Mouse (Mus musculus) G1E (cell line): ENCODE measurements around the gene Obox5. TPM values are rescaled to one million over a fixed set of nuclear protein-coding genes. Genes with fewer than 3 reads are reported as not detected.
"Not testable (repeated sequence)": the region's sequence is repeated elsewhere in the genome, so short reads cannot be mapped to it uniquely, and the experiment has no call there.

Experiments used
- ATAC-seq: 2 replicates; pipeline ENCODE4 v1.8.0; 2016; ENCODE audit warnings: mild to moderate bottlenecking; ENCODE audit not compliant: insufficient number of reproducible peaks, poor library complexity, low FRiP score, severe bottlenecking; ENCODE audit errors: extremely low read depth
- DNase-seq: peaks from one replicate; pipeline ENCODE4 v3.0.0; 2012; ENCODE audit warnings: low spot score
- H3K27me3 ChIP-seq: 2 replicates; pipeline ENCODE4 v1.6.1; 2012; ENCODE audit warnings: mild to moderate bottlenecking, low read length, inconsistent platforms; ENCODE audit not compliant: insufficient read depth
- H3K36me3 ChIP-seq: replicated peaks from 2 replicates; pipeline ENCODE3; 2012; ENCODE audit warnings: mild to moderate bottlenecking, inconsistent platforms
- H3K4me1 ChIP-seq: 2 replicates; pipeline ENCODE4 v1.6.1; 2012; ENCODE audit warnings: low read depth, low read length, inconsistent platforms, mixed read lengths; ENCODE audit not compliant: insufficient read depth
- H3K4me3 ChIP-seq: 2 replicates; pipeline ENCODE4 v1.5.1; 2012; ENCODE audit warnings: low read depth, mild to moderate bottlenecking, inconsistent platforms, low read length, moderate library complexity, mixed read lengths
- H3K9me3 ChIP-seq: replicated peaks from 2 replicates; pipeline ENCODE4 v1.6.1; 2012; ENCODE audit warnings: inconsistent platforms
- polyA plus RNA-seq: library from polyadenylated mRNA; stranded (reverse); fragments of >175 nt; gene quantifications from 2 replicates; pipeline ENCODE4 v1.2.3, GENCODE M21; 2012
- total RNA-seq, 2 experiments: library from RNA; stranded (forward) in 1 of 2; stranded (reverse) in 1 of 2; fragments of 200-1000 nt in 1 of 2; fragments of >200 nt in 1 of 2; fragmentation: Nextera tagmentation in 1 of 2; gene quantifications; 2 replicates each; pipeline ENCODE4 v1.2.3; 2014 to 2017

Obox5 gene
- total RNA-seq (2014; fragmentation: Nextera tagmentation) (not detected in 2 replicates), total RNA-seq (2017) (0.22 and 0.35 TPM in 2 replicates), polyA plus RNA-seq (not detected in 2 replicates)

DNA sequence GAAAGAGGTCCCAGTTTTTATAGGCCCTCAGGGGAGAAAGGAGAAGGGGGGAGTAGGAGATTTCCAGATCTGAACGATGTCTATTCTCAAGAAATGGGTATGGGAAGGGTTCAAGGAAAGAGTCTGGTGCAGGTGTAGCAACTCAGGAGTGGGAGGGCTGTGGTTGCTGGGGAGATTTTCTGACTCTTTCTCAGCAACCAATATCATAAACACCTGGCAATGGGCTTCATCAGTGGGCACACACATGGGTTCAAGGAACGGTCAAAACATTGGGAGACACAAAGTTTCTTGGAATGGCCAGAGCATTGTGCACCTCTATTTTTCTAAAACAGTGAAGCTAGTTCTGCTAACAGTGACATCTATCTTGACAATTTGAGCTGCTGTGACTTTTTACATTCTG, at the start of gene Obox5:
Obox5 (plus strand) TSS at position 301 of the 400 bp plus-strand sequence.
- H3K27me3 ChIP-seq, H3K4me3 ChIP-seq, H3K36me3 ChIP-seq, ATAC-seq, DNase-seq, H3K9me3 ChIP-seq, H3K4me1 ChIP-seq: not testable (repeated sequence)

DNA sequence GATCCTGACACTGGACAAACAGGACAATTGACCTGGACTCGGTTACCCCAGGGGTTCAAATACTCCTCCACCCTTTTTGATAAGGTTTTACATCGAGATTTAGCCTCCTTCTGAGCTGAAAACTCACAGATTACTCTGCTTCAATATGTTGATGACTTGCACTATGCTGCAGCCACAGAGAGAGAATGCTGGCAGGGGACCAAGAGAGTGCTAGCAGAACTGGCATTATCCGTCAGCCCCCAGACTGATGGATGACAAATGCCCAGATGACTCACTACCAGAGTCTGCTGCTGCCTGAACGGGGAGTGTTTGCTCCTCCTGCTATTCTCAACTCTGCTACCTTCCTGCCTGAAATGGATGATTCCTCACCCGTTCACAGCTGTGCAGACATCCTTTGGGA, 635 bp upstream of the Obox5 start:
- H3K9me3 ChIP-seq, H3K4me1 ChIP-seq, ATAC-seq, H3K36me3 ChIP-seq, DNase-seq, H3K27me3 ChIP-seq, H3K4me3 ChIP-seq: not testable (repeated sequence)

Other genes starting within 250 kb of the Obox5 start
- not detected in 2 replicates for gene Obox3, start 110.2 kb upstream of the Obox5 start, total RNA-seq (2014; fragmentation: Nextera tagmentation)
- 0.17 and 0.27 TPM in 2 replicates for gene Obox3, start 110.2 kb upstream of the Obox5 start, total RNA-seq (2017)
- not detected in 2 replicates for gene Obox3, start 110.2 kb upstream of the Obox5 start, polyA plus RNA-seq
- not detected in 2 replicates for gene Obox6, start 89.5 kb downstream of the Obox5 start, total RNA-seq (2014; fragmentation: Nextera tagmentation)
- 0.16 TPM in 1 of 2 replicates, not detected in the other for gene Obox6, start 89.5 kb downstream of the Obox5 start, total RNA-seq (2017)
- gene Obox6, start 89.5 kb downstream of the Obox5 start, polyA plus RNA-seq = not detected in 2 replicates
- gene Crx, start 129.8 kb downstream of the Obox5 start, total RNA-seq (2014; fragmentation: Nextera tagmentation) = not detected in 2 replicates
- 0.05 and 0.06 TPM in 2 replicates for gene Crx, start 129.8 kb downstream of the Obox5 start, total RNA-seq (2017)
- gene Crx, start 129.8 kb downstream of the Obox5 start, polyA plus RNA-seq = not detected in 2 replicates
- gene Crxos, start 132.5 kb downstream of the Obox5 start, total RNA-seq (2014; fragmentation: Nextera tagmentation) = not detected in 2 replicates
- gene Crxos, start 132.5 kb downstream of the Obox5 start, total RNA-seq (2017) = 0.38 TPM in 1 of 2 replicates, not detected in the other
- gene Crxos, start 132.5 kb downstream of the Obox5 start, polyA plus RNA-seq = not detected in 2 replicates
- 559 and 654 TPM in 2 replicates for gene Selenow, start 172.3 kb downstream of the Obox5 start, total RNA-seq (2014; fragmentation: Nextera tagmentation)
- 144 and 152 TPM in 2 replicates for gene Selenow, start 172.3 kb downstream of the Obox5 start, total RNA-seq (2017)
- gene Selenow, start 172.3 kb downstream of the Obox5 start, polyA plus RNA-seq = 761 and 867 TPM in 2 replicates
- 95.0 and 118 TPM in 2 replicates for gene Nop53, start 195.9 kb downstream of the Obox5 start, total RNA-seq (2014; fragmentation: Nextera tagmentation)
- 288 and 328 TPM in 2 replicates for gene Nop53, start 195.9 kb downstream of the Obox5 start, total RNA-seq (2017)
- 630 and 764 TPM in 2 replicates for gene Nop53, start 195.9 kb downstream of the Obox5 start, polyA plus RNA-seq
- 0.38 and 0.44 TPM in 2 replicates for gene Ehd2, start 217.4 kb downstream of the Obox5 start, total RNA-seq (2014; fragmentation: Nextera tagmentation)
- 0.33 and 0.35 TPM in 2 replicates for gene Ehd2, start 217.4 kb downstream of the Obox5 start, total RNA-seq (2017)
- gene Ehd2, start 217.4 kb downstream of the Obox5 start, polyA plus RNA-seq = 0.11 and 0.15 TPM in 2 replicates